8 mouse cellular contexts compared by ENCODE assay signal in the genomic region with DNA sequence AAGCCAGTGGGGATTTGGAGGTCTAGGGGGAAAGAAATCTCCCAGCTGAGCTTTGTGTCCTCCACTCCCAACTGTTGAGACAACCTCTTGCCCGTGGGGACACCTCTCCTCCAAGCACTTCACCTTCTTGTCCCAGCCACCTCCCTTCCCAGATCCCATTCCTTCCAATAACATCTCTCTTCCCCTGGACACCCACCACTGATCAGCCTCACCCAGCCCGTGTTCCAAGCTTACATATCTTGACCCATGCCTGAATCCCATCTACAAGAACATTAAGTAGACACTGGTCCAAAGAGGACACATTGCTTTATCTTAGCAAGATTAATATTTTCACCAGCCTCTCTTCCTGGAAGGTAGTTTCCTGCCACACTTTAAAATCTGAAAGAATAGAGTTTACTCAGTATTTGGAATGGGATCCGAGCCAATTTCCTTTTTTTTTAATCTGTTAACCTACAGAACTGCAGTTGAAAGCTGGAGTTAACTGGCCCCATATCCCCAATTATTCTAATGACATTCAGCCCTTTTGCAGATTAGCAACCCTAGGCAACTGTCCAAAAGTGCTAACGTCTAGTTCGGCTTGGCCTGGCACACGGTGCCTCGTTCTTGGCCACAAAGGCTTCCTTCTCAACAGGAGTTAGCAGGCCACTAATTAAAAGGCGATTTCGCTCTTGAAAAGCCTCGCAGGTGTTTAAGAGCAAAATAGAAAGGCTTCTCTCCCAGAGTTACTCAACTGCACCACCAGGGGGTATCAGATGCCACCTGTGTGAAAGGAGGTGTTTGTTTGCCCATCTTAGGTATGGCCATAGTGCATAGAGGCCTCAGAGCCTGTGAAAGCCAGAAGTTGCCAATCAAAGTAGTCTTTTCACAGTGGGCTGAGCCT. TPM values are rescaled to one million over a fixed set of nuclear protein-coding genes. Genes with fewer than 3 reads are reported as not detected.
DNase-seq lines count a peak whose midpoint lies in the region; ATAC-seq and TF ChIP-seq lines count a peak whose summit lies in the region.

No protein-coding gene starts in this region.

- H3K36me3 ChIP-seq in embryonic facial prominence, embryonic 15.5 days, result no peaks in the 10 kb centered on the region

- no peak overlapping the region for H3K4me3 ChIP-seq in left cerebral cortex, adult 2 months
- H3K4me3 ChIP-seq in embryonic facial prominence, embryonic 15.5 days (replicated peaks), result no peak overlapping the region

- no peak for DNase-seq in left cerebral cortex, adult 2 months (ENCODE audit: extremely low spot score in 1 of 2, low spot score in 2 of 2)
- no peak for DNase-seq in left cerebral cortex, adult 18-20 months (ENCODE audit: low spot score in 2 of 2)
- DNase-seq in R1 (ENCODE audit: low read depth, low spot score), result peak; percentile 47
- DNase-seq in kidney, postnatal 36 days, result peak; percentile 54 to 61
- peak; percentile 64 to 68 for DNase-seq in natural killer cell, adult 2 months (ENCODE audit: low spot score in 2 of 2)
- DNase-seq in urinary bladder, postnatal 10 days (ENCODE audit: low spot score), result no peak
- no peak for DNase-seq in layer of hippocampus, adult 9-10 months (ENCODE audit: low spot score)

- peak overlapping the region; percentile 64 for H3K27ac ChIP-seq in left cerebral cortex, adult 2 months
- no peak overlapping the region for H3K27ac ChIP-seq in embryonic facial prominence, embryonic 15.5 days (replicated peaks)

- TF ChIP-seq CTCF in left cerebral cortex, adult 2 months (IDR thresholded peaks at IDR 0.05), result peak; percentile 55

- no peak overlapping the region for H3K9ac ChIP-seq in embryonic facial prominence, embryonic 15.5 days

- H3K4me1 ChIP-seq in embryonic facial prominence, embryonic 15.5 days, result peaks cover 17% of the 10 kb centered on the region; the same call in 1 of the 2 replicates

- WGBS in embryonic facial prominence, embryonic 15.5 days, result 32% methylated on average over 10 of the region's 10 CpGs

- no peak overlapping the region for H3K4me2 ChIP-seq in embryonic facial prominence, embryonic 15.5 days (replicated peaks)

- 0 out of 2 replicates have a peak, but pooled peaks have one; percentile 10 for ATAC-seq in embryonic facial prominence, embryonic 15.5 days (ENCODE audit: insufficient number of reproducible peaks, low FRiP score, low TSS enrichment, low read depth)

- intact Hi-C loops in left cerebral cortex, adult 2 months (cut with DNase I), result loop anchor here (1.0 to 2.0 kb wide), 2 partner anchors 26 to 163 kb away; a partner anchor contains a TSS

- H3K9me3 ChIP-seq in embryonic facial prominence, embryonic 15.5 days (replicated peaks), result no peaks in the 10 kb centered on the region

- no peaks in the 10 kb centered on the region for H3K27me3 ChIP-seq in embryonic facial prominence, embryonic 15.5 days

RNA-seq across cellular contexts. Expression of a gene that starts 26.6 kb away (rescaled TPM):
- 10 to 100 TPM; 32.7 to 37.5 TPM for total RNA-seq in left cerebral cortex, adult 2 months (2021)
- total RNA-seq in left cerebral cortex, adult 18-20 months (2021), result 10 to 100 TPM; 30.7 to 31.0 TPM
- 15.5 and 16.1 TPM in 2 replicates for polyA plus RNA-seq in embryonic facial prominence, embryonic 15.5 days (2015; fragmentation: Nextera tagmentation; extraction: Ambion mirVana)

Comparison
In these comparisons a context has a peak if more than half of its experiments do, and no peak if none do; other contexts are left out.
1. DNase-seq: peak in R1 (single experiment), kidney, postnatal 36 days (2 of 2) and natural killer cell, adult 2 months (2 of 2); none in left cerebral cortex, adult 2 months (0 of 2), left cerebral cortex, adult 18-20 months (0 of 2), urinary bladder, postnatal 10 days (single experiment) and layer of hippocampus, adult 9-10 months (single experiment).